Mouse (Mus musculus) liver, postnatal 0 days (tissue): ENCODE results near the gene Ehbp1l1. TPM values are rescaled to one million over a fixed set of nuclear protein-coding genes. Genes with fewer than 3 reads are reported as not detected.

Source experiments
- ATAC-seq: fragments of 200-750 bp; cut with Nextera tagmentation; 2 replicates; pipeline ENCODE4 v1.8.0; 2017; ENCODE audit warnings: mild to moderate bottlenecking, moderate library complexity
- DNase-seq: peaks from one replicate; pipeline ENCODE4 v3.0.0-alpha.2; 2016
- H3K27ac ChIP-seq: fragments of 300-500 bp; sonication (generic); 2 replicates; pipeline ENCODE4 v1.5.1; 2014; ENCODE audit warnings: antibody characterized with exemption, moderate library complexity, mild to moderate bottlenecking, low read depth
- H3K27me3 ChIP-seq: fragments of 300-500 bp; sonication (generic); 2 replicates; pipeline ENCODE4 v1.6.1; 2014; ENCODE audit warnings: low read length, control low read depth, mixed read lengths; ENCODE audit not compliant: insufficient read depth
- H3K36me3 ChIP-seq: fragments of 300-500 bp; sonication (generic); replicated peaks from 2 replicates; pipeline ENCODE4 v1.6.1; 2014; ENCODE audit warnings: mild to moderate bottlenecking, control low read depth, low read length, moderate library complexity, mixed read lengths; ENCODE audit not compliant: insufficient read depth
- H3K4me1 ChIP-seq: fragments of 300-500 bp; sonication (generic); 2 replicates; pipeline ENCODE4 v1.6.1; 2014; ENCODE audit warnings: antibody characterized with exemption, mild to moderate bottlenecking, control low read depth; ENCODE audit not compliant: insufficient read depth
- H3K4me2 ChIP-seq: fragments of 300-500 bp; sonication (generic); 2 replicates; pipeline ENCODE4 v1.6.1; 2014; ENCODE audit warnings: low read depth, mild to moderate bottlenecking, low read length, moderate library complexity, mixed read lengths
- H3K4me3 ChIP-seq: fragments of 300-500 bp; sonication (generic); 2 replicates; pipeline ENCODE4 v1.5.1; 2014; ENCODE audit warnings: low read depth, low read length
- H3K9ac ChIP-seq: fragments of 300-500 bp; sonication (generic); replicated peaks from 2 replicates; pipeline ENCODE4 v1.6.1; 2014; ENCODE audit warnings: mild to moderate bottlenecking, moderate library complexity
- H3K9me3 ChIP-seq: fragments of 300-500 bp; sonication (generic); 2 replicates; pipeline ENCODE4 v1.6.1; 2016; ENCODE audit warnings: mild to moderate bottlenecking, control low read depth, low read length, mixed read lengths
- CTCF ChIP-seq: sonication (generic); IDR thresholded peaks from 2 replicates; pipeline ENCODE4 v1.5.1; 2016; ENCODE audit warnings: antibody characterized with exemption, low read depth
- EP300 ChIP-seq: IDR thresholded peaks from 2 replicates; pipeline ENCODE4 v1.6.1; 2016; ENCODE audit warnings: antibody characterized with exemption, low read depth, mild to moderate bottlenecking
- WGBS: fragments of 180-500 bp; shearing (Covaris S2); extraction: QIAGEN DNeasy Blood & Tissue Kit; methylation state at CpG from one replicate; pipeline ENCODE4 v1.1.7; 2014; ENCODE audit not compliant: insufficient replicate concordance; 5-methylcytosine and 5-hydroxymethylcytosine counted together
- polyA plus RNA-seq: library from polyadenylated mRNA; unstranded; fragments of >200 nt; fragmentation: Nextera tagmentation; extraction: Ambion mirVana; gene quantifications from 2 replicates; pipeline ENCODE4 v1.2.1, GENCODE M21; 2015

Gene Ehbp1l1
- polyA plus RNA-seq, 1 experiment from 2014 or later, result 42.5 TPM

DNA sequence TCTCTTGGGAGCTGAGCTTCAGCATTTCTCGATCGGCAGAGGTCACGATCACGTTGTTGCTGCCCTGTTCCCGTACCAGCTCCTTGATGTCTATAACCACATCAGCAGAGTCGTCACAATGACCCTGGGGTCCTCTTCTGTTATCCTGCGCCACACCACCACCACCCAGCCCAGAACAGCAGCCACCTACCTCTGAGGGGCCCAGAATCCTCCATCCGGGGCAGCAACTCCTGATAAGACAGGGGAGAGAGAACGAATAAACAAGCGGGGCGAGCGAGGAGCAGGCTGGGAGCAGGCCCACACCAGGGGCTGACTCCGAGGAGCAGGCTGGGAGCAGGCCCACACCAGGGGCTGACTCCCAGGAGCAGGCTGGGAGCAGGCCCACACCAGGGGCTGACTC lies 39.7 kb downstream of the Ehbp1l1 start:
- H3K4me1 ChIP-seq, result peaks cover 22% of the 10 kb centered on the region
- ATAC-seq (no peak), DNase-seq (no peak)
- 61% methylated on average over 13 of the region's 13 CpGs for WGBS
- H3K36me3 ChIP-seq, result peaks cover 44% of the 10 kb centered on the region
- no peaks in the 10 kb centered on the region for H3K9me3 ChIP-seq
- no peak overlapping the region for H3K27ac ChIP-seq
- no peak for TF ChIP-seq CTCF
- no peaks in the 10 kb centered on the region for H3K27me3 ChIP-seq
- H3K4me2 ChIP-seq, result no peak overlapping the region
- H3K4me3 ChIP-seq, result no peak overlapping the region
- H3K9ac ChIP-seq, result no peak overlapping the region

DNA sequence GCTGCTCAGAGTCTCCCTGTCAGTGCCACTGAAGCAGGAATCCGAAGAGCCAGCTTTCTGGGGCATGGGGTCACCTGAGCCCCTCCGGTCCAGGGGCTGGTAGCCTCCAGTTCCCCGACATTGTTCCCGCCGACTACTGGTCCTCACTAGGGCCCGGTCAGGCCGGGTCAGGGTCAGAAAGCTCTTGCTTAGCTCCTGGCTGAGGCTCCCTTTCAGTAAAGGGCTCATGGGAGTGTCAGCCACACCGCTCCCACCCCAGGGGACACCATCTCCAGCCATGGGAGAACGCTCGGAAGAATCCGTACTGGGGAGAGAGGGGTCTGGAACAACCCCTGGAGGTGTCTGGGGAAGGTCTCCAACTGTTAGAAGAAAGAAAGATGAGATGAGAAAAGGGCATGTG lies 40.3 kb downstream of the Ehbp1l1 start:
- Histone ChIP-seq H3K9me3 (no peaks in the 10 kb centered on the region), H3K4me1 (peaks cover 17% of the 10 kb centered on the region), H3K4me3 (no peak overlapping the region), H3K36me3 (peaks cover 49% of the 10 kb centered on the region), H3K27ac (no peak overlapping the region), H3K9ac (no peak overlapping the region), H3K27me3 (no peaks in the 10 kb centered on the region), H3K4me2 (no peak overlapping the region)
- DNase-seq (no peak), ATAC-seq (no peak)
- WGBS, result 93% methylated on average over 11 of the region's 11 CpGs
- TF ChIP-seq CTCF (no peak), EP300 (no peak)

DNA sequence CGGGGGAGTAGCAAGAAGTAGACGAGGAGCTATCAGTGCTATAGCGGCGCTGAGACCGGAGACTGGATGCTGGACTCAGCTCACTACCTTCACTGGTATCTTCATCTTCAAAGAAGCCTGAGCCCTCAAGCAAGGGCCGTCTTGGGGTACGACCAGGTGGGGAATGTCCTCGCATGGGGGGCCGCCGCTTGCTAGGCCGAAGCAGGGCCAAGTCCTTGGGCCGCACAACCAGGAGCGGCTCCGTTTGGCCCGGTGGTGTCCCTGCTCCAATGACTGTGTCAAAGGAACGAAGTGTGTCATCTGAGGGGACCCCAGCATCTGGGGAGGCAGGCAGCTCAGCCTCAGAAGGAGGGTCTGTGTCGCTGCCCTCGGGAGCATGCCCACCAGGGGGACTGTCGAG lies 40.7 kb downstream of the Ehbp1l1 start:
- peaks cover 54% of the 10 kb centered on the region for H3K36me3 ChIP-seq
- DNase-seq, result no peak
- TF ChIP-seq EP300 (no peak), CTCF (no peak)
- H3K9me3 ChIP-seq, result no peaks in the 10 kb centered on the region
- no peak overlapping the region for H3K4me3 ChIP-seq
- H3K27me3 ChIP-seq, result no peaks in the 10 kb centered on the region
- H3K9ac ChIP-seq, result no peak overlapping the region
- H3K27ac ChIP-seq, result no peak overlapping the region
- WGBS, result 87% methylated on average over 19 of the region's 19 CpGs
- H3K4me2 ChIP-seq, result no peak overlapping the region
- H3K4me1 ChIP-seq, result peaks cover 12% of the 10 kb centered on the region
- ATAC-seq, result no peak

DNA sequence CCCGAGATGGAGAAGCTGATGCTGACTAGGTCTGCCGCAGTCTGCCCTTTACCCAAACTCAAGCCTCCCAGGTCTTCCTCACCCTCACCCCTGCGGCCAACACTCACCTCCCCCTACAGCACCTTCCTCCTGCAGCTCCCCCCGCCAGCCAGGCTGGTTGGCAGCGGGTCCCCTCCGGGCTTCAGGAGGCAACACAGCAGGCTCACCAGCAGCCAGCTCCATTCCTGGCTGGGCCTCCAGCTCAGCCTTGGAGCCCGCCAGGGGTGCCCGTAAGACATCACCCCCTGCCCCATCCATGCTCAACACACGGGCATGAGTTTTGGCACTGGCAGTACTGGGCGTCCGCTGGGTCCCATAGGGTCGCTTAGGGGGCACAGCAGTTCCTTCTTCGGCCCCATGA lies 41.1 kb downstream of the Ehbp1l1 start:
- no peak overlapping the region for H3K27ac ChIP-seq
- H3K36me3 ChIP-seq, result peaks cover 58% of the 10 kb centered on the region
- no peaks in the 10 kb centered on the region for H3K9me3 ChIP-seq
- H3K4me1 ChIP-seq, result peaks cover 9% of the 10 kb centered on the region
- no peak overlapping the region for H3K9ac ChIP-seq
- 90% methylated on average over 12 of the region's 13 CpGs for WGBS
- no peaks in the 10 kb centered on the region for H3K27me3 ChIP-seq
- H3K4me2 ChIP-seq, result no peak overlapping the region
- no peak for TF ChIP-seq EP300
- no peak for TF ChIP-seq CTCF
- ATAC-seq (no peak), DNase-seq (no peak)
- no peak overlapping the region for H3K4me3 ChIP-seq

DNA sequence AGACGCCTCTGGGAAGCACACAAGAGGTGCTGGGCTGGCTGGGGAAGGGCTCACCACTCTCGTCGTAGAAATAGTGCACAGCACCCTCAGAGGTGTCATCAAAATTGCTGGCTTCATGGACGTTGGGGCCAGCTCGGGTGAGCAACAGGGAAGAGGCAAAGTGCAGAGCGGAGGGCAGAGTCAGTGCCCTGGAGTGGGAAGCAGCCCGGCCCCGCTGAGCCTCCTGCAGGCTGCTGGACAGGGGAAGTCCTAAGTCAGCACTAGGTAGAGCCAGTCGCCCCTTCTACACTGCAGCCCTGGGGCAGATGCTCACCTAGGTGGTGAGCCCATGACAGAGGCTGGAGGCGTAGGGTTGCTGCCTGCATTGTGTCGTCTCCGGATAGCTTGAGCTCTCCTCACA lies 41.9 kb downstream of the Ehbp1l1 start:
- ATAC-seq (no peak), DNase-seq (no peak)
- Histone ChIP-seq H3K9ac (no peak overlapping the region), H3K36me3 (peaks cover 65% of the 10 kb centered on the region), H3K9me3 (no peaks in the 10 kb centered on the region), H3K4me2 (no peak overlapping the region), H3K4me3 (no peak overlapping the region), H3K27me3 (no peaks in the 10 kb centered on the region), H3K27ac (no peak overlapping the region), H3K4me1 (peaks cover 9% of the 10 kb centered on the region)
- TF ChIP-seq EP300, result no peak
- no peak for TF ChIP-seq CTCF
- WGBS, result 91% methylated on average over 12 of the region's 12 CpGs

DNA sequence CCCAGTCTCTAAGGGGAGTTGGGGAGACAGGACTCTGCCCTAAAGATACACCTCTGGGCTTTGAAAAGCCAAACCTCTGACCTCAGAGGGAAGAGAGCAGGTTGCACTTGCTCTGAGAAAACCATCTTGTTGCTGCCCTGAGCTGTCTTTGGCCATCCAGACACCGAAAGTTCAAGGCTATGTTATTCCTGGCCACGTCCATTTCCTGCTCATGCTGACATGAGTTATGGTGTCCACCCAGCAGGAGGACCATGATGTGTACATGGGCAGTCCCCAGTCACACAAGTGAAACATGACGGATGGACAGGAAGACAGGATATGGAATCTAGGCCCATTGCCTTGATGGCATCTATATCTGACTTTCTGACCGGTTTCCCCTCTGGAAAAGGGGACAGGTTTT lies 45.7 kb downstream of the Ehbp1l1 start:
- no peak for DNase-seq

DNA sequence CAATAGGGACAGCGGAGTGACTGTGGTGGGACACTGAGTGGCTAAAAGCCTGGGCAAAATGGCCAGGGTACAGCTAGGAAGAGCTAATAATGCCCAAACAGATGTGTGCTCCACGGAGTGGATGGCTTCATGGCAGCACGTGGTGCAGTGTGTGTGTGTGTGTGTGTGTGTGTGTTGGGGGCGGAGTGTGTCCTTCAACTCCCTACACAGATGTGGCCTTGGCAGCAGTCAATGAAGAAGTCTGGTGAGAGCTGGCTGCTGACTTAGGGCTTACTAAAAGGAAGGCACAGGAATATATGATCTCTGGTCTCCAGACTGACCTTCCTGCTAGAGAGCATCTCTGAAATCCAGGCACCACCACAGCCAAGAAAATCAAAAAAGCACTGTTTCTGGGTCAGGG lies 57.7 kb downstream of the Ehbp1l1 start:
- Histone ChIP-seq H3K36me3 (peaks cover 38% of the 10 kb centered on the region), H3K4me1 (peaks cover 22% of the 10 kb centered on the region), H3K4me2 (no peak overlapping the region), H3K9ac (no peak overlapping the region), H3K27me3 (no peaks in the 10 kb centered on the region), H3K9me3 (no peaks in the 10 kb centered on the region), H3K4me3 (no peak overlapping the region), H3K27ac (no peak overlapping the region)
- TF ChIP-seq CTCF (no peak), EP300 (no peak)
- ATAC-seq (no peak), DNase-seq (no peak)
- 91% methylated on average over 4 of the region's 4 CpGs for WGBS

More for the DNA sequence above, 45.7 kb downstream of the Ehbp1l1 start:
- Histone ChIP-seq H3K4me2 (no peak overlapping the region), H3K27ac (no peak overlapping the region), H3K27me3 (no peaks in the 10 kb centered on the region), H3K9me3 (no peaks in the 10 kb centered on the region), H3K9ac (no peak overlapping the region), H3K36me3 (peaks cover 89% of the 10 kb centered on the region), H3K4me1 (no peaks in the 10 kb centered on the region), H3K4me3 (no peak overlapping the region)
- TF ChIP-seq CTCF, result no peak
- no peak for ATAC-seq
- WGBS, result 86% methylated on average over 4 of the region's 4 CpGs
